Mouse (Mus musculus) megakaryocyte-erythroid progenitor cell, adult 5-6 weeks (primary cell): ENCODE data around the gene Padi3. TPM values are rescaled to one million over a fixed set of nuclear protein-coding genes. Genes with fewer than 3 reads are reported as not detected.

Source experiments
- ATAC-seq: replicated peaks from 2 replicates; pipeline ENCODE4 v1.8.0; 2016; ENCODE audit warnings: mild to moderate bottlenecking, inconsistent platforms; ENCODE audit not compliant: severe bottlenecking, poor library complexity, low FRiP score, low TSS enrichment
- total RNA-seq, 2 experiments: library from RNA; stranded (forward) in 1 of 2; stranded (reverse) in 1 of 2; fragments of 200-1000, 215-1000 nt in 1 of 2; fragments of >200 nt in 1 of 2; fragmentation: Nextera tagmentation in 1 of 2; gene quantifications; 2 replicates each; pipeline ENCODE4 v1.2.3; 2014 to 2017

Gene Padi3
- total RNA-seq, 2 experiments from 2014 or later: 2.1 to 3.4 TPM

DNA sequence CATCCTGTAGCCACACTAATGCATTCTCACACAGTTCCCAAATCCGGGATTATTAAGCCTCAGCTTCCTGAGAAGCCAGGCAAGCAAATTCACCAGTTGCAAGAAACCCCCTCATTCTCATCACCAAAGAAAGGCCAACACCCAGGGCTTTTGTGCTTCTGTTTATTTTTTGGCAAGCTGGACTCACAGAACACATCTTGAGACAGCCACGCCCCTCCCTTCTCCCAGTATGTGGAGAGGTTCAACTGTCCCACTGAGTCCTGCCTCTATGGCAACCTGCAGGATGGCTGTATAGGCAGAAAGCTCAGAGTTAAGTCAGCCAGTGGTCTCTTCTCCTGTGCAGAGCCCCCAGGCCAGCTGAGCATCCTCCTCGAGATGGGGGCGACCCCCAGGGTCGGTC lies 25.2 kb downstream of the Padi3 start:
- ATAC-seq: no peak

DNA sequence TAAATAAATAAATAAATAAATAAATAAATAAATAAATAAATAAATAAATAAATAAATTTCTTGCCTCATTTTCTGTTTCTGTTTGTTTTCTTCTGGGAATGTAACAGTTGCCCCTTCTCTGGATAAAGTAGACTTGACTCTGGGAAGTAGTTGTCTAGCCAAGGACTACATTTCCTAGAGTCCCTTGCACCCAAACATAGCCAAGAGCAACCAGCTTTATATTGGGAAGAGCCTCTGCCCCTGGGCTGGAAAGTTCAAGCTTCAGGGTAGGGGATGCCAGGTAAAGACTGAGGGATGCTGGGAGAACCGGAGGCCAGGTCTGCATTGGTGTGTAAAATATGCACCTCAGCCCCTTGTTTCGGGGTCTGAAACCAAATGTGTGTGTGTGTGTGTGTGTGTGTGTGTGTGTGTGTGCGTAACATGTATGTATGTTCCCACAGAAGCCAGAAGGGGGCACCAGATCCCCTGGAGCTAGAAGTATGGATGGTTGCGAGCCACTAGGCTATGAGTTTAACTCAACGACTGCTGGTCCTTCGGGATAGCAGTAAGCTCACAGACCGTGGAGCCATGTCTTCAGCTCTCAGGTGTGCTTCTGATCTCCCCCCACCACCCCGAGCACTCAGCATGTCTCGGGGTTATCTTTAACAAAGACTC lies 26.0 kb downstream of the Padi3 start:
- ATAC-seq: no peak

DNA sequence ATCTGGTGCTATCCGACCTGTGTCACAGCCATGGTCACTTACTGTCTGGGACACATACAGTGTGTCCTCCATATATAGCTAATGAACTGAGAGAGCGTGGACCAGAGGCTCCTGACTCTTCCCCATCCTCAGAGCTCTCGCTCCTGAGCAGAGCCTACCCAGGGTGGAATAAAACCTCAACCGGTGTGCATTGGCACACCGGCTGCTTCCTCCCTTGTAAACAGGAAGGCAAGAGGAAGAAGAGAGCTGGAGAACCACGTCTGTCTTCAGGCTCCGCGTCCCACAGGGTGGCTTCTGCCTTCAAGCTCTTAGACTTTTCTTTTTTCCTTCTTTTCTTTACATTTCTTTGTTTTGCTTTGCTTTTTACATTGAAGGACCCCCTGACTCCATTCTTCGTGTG lies 27.6 kb downstream of the Padi3 start:
- no peak for ATAC-seq

DNA sequence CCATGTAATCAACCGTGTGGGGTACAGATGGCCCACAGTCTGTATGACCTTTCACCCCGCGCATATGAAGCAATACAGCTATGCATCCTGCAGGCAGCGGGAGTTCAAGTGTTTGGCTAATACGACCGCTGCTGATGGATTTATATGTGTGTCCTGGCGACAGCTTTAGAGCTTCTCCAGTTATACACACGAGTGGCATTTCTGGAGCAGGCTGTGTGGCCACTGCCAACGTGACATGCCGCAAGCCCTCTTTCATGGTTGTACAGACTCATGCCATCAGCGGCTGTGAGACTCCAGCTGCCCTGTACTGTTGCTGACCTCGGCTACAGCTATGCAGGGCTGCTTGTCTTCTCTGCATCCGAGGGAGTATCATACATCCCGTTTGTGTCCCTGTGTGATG lies 29.9 kb downstream of the Padi3 start:
- no peak for ATAC-seq

DNA sequence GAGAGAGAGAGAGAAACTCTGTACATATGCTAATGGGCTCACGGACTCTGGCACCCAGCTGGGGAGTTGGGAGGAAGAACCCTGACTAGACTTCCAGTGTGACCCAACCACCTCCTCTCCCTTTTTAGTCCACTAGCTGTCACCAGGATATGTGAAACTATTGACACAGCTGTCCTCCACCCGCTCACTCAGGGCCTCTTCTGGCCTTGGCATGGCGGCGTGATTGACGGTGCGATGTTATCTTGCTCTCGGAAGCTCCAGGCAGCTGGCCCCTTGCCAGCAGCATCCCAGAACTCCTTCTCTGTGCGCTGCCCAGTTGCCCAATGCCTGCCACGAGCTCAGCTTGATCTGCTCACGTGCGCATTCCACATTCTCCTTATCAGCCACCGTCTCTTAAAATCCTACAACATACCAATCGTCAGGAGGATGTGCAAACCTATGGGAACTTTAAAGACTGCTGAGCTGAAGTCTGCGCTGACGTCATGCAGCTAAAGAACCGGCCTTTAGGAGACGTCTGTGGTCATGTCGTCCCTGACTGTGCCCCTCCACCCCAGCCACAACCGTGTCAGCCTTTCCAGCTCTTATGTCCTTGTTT lies 30.5 kb downstream of the Padi3 start:
- ATAC-seq: no peak

DNA sequence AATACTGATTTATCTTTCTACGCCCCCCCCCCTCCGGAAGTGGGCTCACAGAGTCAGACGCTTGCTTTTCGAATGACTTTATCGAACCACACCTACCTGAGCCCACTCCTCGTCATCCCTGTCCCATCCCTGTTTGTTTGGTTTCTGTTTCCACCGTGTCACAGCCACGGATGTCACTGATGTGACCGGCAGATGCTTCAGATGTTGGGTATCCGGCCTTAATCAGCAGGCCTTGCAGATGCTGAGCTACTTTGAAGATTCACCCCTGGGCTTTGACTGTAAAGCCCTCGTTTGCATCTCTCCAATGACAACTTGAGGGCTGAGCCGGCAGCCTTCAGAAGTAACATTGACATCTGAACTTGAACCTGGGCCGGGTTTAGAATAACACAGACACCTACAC lies 33.8 kb downstream of the Padi3 start:
- no peak for ATAC-seq

DNA sequence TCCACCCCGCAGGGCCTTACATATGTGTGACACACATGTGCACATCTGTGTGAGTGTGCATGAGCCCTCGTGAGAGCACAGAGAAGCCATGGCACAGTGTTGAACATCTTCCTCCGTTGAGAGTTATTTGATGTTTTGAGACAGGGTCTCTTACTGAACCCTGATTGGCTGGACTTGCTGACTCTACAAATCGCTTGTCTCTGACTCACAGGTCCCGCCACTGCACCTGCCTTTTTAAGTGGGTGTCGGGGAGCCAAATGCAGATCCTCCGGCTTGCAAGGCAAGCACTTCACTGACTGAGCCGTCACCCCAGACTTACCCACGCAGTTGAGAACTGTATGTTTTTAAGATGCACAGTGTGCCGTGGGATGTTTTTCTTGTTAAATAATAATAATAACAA lies 34.6 kb downstream of the Padi3 start:
- no peak for ATAC-seq

DNA sequence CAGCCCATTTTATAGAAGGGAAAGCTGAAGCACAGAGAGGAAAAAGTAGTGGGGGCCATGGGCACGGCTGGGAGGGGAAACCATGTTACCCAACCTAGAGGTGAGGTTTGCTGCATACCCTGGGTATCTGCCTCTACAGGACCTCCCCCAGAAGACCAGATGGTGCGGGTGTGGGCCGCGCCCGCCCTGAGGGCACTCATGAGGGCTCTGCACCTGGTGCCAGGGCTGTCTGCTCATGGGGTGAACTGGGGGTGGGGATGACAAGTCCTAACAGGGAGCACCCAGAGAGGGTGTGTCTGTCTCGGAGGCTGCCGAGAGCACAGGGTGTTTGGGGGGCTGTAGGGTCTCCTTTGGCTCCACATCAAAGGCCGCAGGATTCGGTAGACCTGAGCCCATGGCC lies 35.6 kb downstream of the Padi3 start:
- ATAC-seq: no peak

DNA sequence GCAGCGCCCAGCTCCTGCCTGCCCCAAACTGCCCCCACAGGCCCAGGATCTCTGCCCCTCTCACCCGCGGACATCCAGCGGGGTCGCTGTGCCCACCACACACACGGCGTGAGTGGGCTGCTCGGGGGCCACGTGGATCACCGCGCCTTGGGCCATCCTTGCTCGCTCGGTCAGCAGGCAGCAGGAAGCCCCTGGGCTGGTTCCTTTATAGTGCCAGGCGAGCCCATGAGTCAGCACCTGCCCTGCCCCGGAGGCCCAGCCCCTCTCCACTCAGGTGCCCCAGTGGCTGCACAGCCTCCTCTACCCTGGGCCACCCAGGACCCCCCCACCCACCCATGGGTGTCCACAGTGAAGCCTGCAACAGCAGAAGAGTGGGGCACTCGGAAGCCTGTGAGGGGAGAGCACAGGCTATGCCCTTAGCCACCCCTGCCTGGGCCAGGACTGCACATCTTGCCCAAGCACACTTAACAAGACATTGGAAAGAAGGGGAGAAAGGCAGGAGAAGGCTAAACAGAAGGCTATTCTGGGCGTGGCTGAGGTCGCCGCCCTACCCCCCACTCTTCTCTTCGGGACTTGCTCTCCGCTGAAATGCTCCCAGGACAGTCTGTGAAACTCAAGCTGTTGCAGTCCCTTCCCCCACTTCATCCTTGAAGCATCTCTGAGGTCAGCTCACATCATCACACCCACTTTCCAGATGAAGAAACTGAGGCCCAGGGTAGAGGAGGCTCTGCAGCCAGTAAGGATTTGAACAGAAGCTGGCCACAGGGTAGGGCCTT lies 36.2 kb downstream of the Padi3 start, which contains the start of gene Padi4:
Padi4 (minus strand) TSS at position 212 of the 776 bp plus-strand sequence.
- ATAC-seq: no peak

DNA sequence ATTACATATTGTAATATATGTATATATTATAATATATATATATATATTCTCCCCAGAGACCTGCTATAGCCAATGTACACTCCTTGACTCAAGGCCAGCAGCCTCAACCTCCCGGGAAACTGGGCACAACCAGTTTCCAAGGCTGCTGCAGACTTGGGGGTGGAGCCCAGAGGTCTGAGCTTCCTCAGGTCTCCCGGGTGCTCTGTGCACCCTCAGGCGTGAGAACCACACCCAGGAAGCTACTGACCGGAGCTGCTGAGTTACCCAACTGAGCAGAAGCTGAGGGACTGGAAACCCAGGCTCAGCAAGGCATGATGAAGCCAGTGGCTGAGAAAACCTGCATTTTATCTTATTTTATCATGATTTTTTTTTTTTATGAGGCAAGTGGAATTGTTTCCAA lies 39.4 kb downstream of the Padi3 start:
- no peak for ATAC-seq

DNA sequence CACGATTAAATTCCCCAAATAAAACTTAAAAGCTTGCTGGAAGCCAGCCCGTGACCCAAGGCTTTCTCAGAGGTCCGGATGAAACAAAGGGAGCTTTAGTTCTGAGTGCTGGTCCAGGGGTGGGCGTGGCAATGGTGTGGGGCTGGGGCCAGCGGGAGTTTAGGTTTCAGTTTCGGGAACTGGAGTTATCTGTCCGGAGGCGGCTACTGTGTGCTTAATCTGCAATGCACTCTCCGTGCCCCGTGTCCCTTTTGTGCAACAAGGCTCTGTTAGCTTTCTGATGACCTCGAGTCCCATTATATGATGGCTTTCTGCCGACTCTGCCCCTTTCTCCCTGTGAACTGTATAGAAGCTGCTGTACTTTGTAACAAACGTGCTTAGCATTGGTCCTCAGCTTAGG lies 40.0 kb downstream of the Padi3 start:
- ATAC-seq: no peak

DNA sequence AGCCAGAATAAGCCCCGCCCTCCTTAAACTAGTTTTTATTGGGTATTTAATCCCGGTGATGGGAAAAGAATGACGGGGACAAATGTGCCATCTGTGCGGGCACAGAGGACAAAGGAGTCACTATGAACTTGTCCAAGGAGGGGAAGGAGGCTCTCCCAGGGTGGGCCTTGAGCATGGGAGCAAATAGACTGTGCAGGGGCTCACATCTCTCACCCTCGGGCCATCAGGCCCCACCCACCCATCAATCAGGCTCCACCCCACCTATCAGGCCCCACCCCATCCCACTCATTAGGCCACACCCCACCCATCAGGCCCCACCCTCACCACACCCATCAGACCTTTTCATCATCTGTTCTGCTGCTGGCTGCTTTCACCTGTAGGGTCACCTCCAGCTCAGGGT lies 41.5 kb downstream of the Padi3 start:
- no peak for ATAC-seq

DNA sequence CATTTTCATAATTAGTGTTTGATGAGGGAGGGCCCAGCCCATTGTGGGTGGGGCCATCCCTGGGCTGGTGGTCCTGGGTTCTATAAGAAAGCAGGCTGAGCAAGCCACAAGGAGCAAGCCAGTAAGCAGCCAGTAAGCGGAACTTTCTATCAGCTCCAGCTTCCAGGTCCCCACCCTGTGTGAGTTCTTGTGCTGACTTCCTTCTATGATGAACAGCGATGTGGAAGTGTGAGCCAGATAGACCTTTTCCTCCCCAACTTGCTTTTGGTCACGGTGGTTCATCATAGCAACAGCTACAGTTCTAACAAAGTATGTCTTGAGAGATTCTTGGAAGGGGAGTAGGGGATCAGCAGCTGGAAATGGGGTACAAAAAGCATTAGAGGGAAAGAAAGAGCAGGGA lies 44.5 kb downstream of the Padi3 start:
- ATAC-seq: no peak

DNA sequence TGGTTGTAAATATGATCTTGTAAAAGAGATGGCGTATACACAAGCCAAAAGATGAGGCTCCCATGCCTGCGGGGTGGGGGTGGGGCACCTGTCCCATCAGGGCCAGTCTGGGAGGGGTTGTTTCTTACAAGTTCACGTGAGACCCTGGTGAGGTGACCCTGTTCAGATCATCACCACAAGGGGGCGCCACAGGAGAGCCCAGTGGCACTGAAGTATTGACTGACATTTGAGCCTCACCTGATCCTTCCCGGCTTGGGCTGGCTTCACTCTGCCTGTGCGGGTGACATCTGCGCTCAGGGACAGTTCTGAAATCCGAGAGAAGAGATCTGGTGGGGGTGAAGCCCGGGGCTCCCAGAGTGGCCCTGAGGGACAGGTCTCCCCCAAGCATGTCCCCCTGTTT lies 47.3 kb downstream of the Padi3 start:
- peak; percentile 63 for ATAC-seq

DNA sequence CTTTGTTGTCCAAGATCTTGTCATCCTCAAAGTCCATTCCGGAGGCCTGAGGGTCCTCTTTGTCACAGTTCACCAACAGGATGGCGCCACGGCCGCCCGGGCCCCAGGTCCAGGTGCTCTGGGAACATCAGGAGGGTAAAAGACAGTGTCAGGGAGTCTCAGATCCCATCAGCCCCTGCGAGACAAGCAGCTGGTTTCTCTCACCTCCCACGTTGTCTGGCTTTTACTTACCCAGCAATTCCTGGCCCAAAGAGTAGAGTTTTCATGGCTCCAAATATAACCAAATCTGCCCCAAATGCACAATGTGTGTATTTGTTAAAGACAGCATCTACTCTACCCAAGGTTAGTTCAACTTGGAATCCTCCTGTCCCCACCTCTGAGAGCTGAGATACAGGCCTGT lies 48.8 kb downstream of the Padi3 start:
- ATAC-seq: no peak

DNA sequence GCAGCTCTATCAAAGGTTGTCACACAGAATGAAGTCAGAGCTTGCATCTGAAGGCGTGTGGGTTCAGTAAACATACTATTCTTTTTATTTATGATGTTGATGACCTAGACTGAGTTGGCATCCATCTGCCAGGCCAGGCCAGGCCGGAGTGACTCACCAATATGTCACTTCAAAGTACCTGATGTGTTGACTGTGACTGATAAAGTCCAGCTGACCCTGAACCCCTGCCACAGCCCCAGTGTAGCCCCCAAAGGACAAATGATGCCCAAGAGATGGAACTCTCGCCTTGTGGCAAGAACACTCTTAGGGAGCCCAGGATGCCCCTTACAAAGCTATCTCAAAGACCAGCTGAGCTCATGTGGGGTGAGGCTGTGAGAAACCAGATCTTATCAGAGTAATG lies 54.6 kb downstream of the Padi3 start:
- ATAC-seq: no peak

DNA sequence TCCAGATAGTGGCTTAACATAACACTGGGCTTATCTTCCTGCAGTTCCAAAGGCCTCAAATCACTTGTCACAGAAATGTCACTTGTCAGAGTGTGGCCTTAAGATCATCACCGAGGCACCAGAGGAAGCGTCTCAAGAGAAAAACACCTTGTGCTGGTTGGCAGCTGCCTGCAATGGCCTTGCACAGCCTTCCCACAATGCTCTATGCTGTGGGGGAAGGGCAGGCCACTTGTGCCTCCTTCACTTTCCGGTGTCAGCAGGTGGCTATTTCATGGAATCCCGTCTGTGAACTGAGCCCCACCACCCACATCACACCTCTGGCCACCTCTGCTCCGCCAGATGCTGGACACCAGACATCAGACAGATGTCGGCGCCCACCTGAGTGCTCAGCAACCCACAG lies 57.1 kb downstream of the Padi3 start:
- no peak for ATAC-seq

DNA sequence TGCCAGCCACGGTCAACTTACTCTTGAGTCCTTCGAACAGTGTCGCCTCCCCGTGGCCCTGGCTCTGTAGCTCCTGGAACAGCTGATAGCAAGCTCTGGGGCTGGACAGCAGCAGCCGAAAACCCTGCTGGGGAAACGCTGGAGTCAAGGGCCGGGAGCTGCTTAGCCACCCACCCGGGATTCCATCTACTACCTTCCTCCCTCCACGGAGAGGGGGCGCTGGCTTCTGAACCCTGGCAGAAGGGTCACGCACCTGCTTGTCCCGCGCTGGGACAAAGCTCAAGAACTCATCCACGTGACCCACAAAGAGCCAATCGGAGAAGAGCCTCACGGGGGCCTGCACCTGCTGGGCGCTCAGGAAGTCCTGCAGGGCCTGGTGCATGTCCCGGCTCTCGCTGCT lies 60.1 kb downstream of the Padi3 start:
- ATAC-seq: peak; percentile 66

DNA sequence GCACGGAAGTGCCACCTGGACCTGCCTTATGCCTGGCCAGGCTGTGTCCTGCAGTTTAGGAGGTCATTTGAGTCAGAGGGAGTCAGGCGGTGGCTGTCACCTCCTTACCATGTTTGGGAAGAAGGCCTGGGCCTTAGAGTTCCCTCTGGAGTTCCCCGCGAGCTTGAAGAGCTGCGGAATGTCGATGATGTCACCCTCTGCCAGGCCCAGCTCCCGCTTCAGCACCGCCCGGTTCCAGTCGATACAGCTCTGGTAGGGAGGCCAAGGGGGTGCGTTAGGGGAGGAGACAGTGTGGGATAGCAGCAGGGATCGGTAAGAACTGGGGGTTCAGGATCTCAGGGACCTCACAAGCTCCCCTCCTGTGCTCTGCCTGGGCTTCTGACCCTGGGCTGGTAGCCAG lies 62.5 kb downstream of the Padi3 start:
- no peak for ATAC-seq

DNA sequence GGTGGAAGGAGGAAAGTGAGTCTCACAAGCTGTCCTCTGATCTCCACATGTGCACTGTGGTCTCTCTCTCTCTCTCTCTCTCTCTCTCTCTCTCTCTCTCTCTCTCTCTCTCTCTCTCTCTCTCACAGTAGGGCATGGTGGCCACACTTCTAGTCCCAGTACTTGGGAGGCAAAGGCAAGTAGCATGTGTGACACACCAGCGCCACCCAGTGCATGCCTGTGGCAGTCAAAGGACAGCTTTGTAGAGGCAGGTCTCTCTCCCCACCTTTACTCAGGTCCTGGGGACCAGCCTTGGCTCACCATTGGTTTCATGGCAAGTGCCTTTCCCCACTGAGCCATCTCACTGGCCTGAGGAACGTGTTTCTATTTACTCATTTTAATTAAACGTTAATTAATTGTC lies 65.8 kb downstream of the Padi3 start:
- peak; percentile 64 for ATAC-seq

DNA sequence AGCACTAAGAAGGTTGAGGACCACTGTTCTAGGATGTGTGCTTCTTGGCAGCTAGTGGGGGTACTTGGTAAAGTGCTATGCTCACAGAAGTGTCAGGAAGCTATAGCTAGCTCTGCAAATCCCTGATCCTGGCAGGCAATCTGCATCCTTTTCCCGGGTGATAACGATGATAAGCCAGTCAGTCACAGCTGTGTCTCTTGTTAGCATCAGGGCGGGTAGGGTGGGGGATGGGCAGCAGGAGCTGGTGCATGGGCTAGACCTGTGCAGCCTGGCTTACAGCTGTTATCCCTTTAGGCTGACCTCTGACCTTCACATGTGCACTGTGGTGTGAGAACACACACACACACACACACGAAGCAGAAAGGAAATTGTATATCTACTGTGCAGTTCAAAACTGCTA lies 67.4 kb downstream of the Padi3 start:
- ATAC-seq: no peak
